Mouse (Mus musculus) forebrain, embryonic 11.5 days (tissue): Measurements from ENCODE around the gene Cd300lg. TPM values are rescaled to one million over a fixed set of nuclear protein-coding genes. Genes with fewer than 3 reads are reported as not detected.

Experiments used
- ATAC-seq: fragments of 200-750 bp; cut with Nextera tagmentation; replicated peaks from 2 replicates; pipeline ENCODE4 v1.8.0; 2017; ENCODE audit warnings: moderate TSS enrichment; ENCODE audit not compliant: low FRiP score
- DNase-seq: peaks from one replicate; pipeline ENCODE4 v3.0.0-alpha.2; 2017; ENCODE audit warnings: low spot score
- H3K27ac ChIP-seq: fragments of 300-500 bp; sonication (generic); 2 replicates; pipeline ENCODE4 v1.5.1; 2014; ENCODE audit warnings: low read depth, low read length
- H3K27me3 ChIP-seq: fragments of 300-500 bp; sonication (generic); 2 replicates; pipeline ENCODE4 v1.6.1; 2014; ENCODE audit warnings: mild to moderate bottlenecking, low read length, mixed read lengths; ENCODE audit not compliant: control insufficient read depth, insufficient read depth
- H3K36me3 ChIP-seq: fragments of 300-500 bp; sonication (generic); 2 replicates; pipeline ENCODE4 v1.6.1; 2014; ENCODE audit warnings: mild to moderate bottlenecking, low read length, moderate library complexity, mixed read lengths; ENCODE audit not compliant: control insufficient read depth, insufficient read depth
- H3K4me1 ChIP-seq: fragments of 300-500 bp; sonication (generic); replicated peaks from 2 replicates; pipeline ENCODE4 v1.6.1; 2014; ENCODE audit warnings: low read length, mixed read lengths; ENCODE audit not compliant: control insufficient read depth, insufficient read depth
- H3K4me2 ChIP-seq: fragments of 300-500 bp; sonication (generic); 2 replicates; pipeline ENCODE4 v1.6.1; 2014; ENCODE audit warnings: low read depth, mild to moderate bottlenecking, low read length, moderate library complexity, mixed read lengths; ENCODE audit not compliant: severe bottlenecking
- H3K4me3 ChIP-seq: fragments of 300-500 bp; sonication (generic); 2 replicates; pipeline ENCODE4 v1.5.1; 2014; ENCODE audit warnings: low read depth, low read length
- H3K9ac ChIP-seq: fragments of 300-500 bp; sonication (generic); 2 replicates; pipeline ENCODE4 v1.6.1; 2014; ENCODE audit warnings: low read length
- H3K9me3 ChIP-seq: fragments of 300-500 bp; sonication (generic); 2 replicates; pipeline ENCODE4 v1.6.1; 2016; ENCODE audit warnings: low read length, mixed read lengths; ENCODE audit not compliant: control insufficient read depth
- WGBS: fragments of 180-500 bp; shearing (Covaris S2); extraction: QIAGEN DNeasy Blood & Tissue Kit; methylation state at CpG from one replicate; pipeline ENCODE4 v1.1.7; 2014; 5-methylcytosine and 5-hydroxymethylcytosine counted together
- polyA plus RNA-seq: library from polyadenylated mRNA; unstranded; fragments of >200 nt; fragmentation: Nextera tagmentation; extraction: Ambion mirVana; gene quantifications from 2 replicates; pipeline ENCODE4 v1.2.1, GENCODE M21; 2014

Cd300lg gene
- polyA plus RNA-seq, 1 experiment from 2014 or later, result 0.20 TPM

DNA sequence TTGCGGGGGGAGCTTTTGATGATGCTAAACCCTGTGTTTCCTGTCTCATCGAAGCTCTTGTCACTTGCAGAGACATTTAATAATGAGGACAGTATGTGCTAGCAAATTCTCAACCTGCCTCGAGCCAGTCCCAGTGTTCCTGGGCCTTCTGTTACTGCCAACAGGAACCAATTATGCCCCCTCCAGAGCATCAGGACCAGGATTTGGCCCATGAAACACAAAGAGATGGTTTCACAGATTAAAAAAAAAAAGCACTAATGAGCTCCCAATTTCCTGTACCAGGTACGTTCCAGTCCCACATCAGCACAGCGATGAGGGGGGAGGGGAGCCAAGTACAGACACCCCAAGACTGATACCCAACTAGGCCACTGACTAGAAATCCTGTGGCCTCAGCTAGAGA is 20.1 kb upstream of the Cd300lg start:
- no peaks in the 10 kb centered on the region for H3K36me3 ChIP-seq
- no peak overlapping the region for H3K9ac ChIP-seq
- H3K4me2 ChIP-seq, result no peak overlapping the region
- H3K4me3 ChIP-seq, result no peak overlapping the region
- ATAC-seq (no peak), DNase-seq (no peak)
- no peaks in the 10 kb centered on the region for H3K27me3 ChIP-seq
- WGBS, result 77% methylated on average over 5 of the region's 5 CpGs
- no peak overlapping the region for H3K27ac ChIP-seq
- H3K9me3 ChIP-seq, result no peaks in the 10 kb centered on the region
- H3K4me1 ChIP-seq, result peaks cover 4% of the 10 kb centered on the region; the same call in 1 of the 2 replicates

- ATAC-seq, result no peak
- WGBS, result 87% methylated on average over 13 of the region's 13 CpGs
- no peaks in the 10 kb centered on the region for H3K27me3 ChIP-seq
- no peak overlapping the region for H3K4me3 ChIP-seq
- peaks cover 11% of the 10 kb centered on the region for H3K4me1 ChIP-seq
- no peak overlapping the region for H3K27ac ChIP-seq
- H3K9me3 ChIP-seq, result no peaks in the 10 kb centered on the region
- no peak overlapping the region for H3K4me2 ChIP-seq
- no peak for DNase-seq
- H3K9ac ChIP-seq, result no peak overlapping the region
- no peaks in the 10 kb centered on the region for H3K36me3 ChIP-seq
These were observed 17.9 kb upstream of the Cd300lg start for GRCm38 (mm10) chr11:102023406-102023805.

DNA sequence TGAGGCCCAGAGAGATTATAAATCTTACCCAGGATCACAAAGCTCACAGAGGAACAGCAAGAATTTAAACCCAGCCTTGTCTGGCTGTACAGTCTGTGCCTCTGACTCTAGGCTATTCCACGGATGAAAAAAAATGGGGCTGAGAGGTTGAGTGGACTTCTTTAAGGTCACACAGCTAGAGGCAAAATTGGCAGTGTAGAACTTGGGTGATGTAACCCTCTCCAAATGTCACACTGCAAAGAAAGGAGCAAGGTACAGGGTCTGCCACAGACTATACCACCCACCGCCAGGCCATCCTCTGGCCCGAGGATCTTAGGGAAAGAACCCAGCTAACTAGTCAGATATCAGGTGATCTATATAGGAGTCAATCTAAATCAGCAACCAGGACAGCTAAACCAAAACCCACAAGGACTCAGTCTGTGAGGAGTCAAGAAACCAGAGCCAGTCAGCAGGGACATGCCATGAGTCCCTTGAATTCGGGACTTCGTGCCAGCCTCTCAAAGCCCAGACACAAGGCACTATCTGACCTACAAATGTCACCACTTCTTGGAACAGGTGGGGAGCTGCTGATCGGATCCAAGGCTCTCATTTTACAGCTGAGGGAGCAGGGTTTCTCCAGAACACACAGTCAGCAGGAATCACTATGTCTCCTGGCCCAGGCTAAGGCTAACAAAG is 17.1 kb upstream of the Cd300lg start:
- no peak overlapping the region for H3K4me2 ChIP-seq
- ATAC-seq, result no peak
- H3K4me1 ChIP-seq, result peaks cover 11% of the 10 kb centered on the region
- no peak overlapping the region for H3K9ac ChIP-seq
- H3K36me3 ChIP-seq, result no peaks in the 10 kb centered on the region
- no peak for DNase-seq
- no peaks in the 10 kb centered on the region for H3K9me3 ChIP-seq
- H3K27me3 ChIP-seq, result no peaks in the 10 kb centered on the region
- H3K4me3 ChIP-seq, result no peak overlapping the region
- no peak overlapping the region for H3K27ac ChIP-seq
- WGBS, result 83% methylated on average over 6 of the region's 6 CpGs

DNA sequence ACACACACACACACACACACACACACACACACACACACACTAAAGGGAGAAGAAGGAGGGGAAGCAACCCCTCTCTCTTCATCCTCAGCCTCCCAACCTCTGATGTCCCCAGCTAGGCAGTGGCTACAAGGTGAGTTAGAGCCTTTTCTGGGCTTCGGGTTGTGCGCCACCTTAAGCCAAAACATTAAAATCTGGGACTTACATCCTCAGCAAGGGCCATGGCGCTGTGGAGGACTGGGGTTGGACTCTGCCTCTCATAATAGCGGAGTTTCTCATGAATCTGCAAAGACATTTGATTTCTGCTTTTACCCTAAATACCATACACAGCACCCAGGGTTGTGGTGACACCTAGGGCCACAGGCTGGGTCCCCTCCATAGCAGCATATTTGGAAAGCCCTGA is 16.4 kb upstream of the Cd300lg start:
- Histone ChIP-seq H3K4me2 (0 out of 2 replicates have a peak overlapping the region, but pooled peaks have one; percentile 84), H3K9me3 (no peaks in the 10 kb centered on the region), H3K4me3 (0 out of 2 replicates have a peak overlapping the region, but pooled peaks have one; percentile 65), H3K27ac (no peak overlapping the region), H3K36me3 (no peaks in the 10 kb centered on the region), H3K27me3 (no peaks in the 10 kb centered on the region), H3K9ac (no peak overlapping the region), H3K4me1 (peaks cover 11% of the 10 kb centered on the region)
- 89% methylated on average over 4 of the region's 4 CpGs for WGBS
- DNase-seq (no peak), ATAC-seq (no peak)

- H3K27me3 ChIP-seq, result no peaks in the 10 kb centered on the region
- H3K27ac ChIP-seq, result no peak overlapping the region
- H3K4me2 ChIP-seq, result peak overlapping the region; percentile 84
- H3K9me3 ChIP-seq, result no peaks in the 10 kb centered on the region
- ATAC-seq (no peak), DNase-seq (no peak)
- peak overlapping the region; percentile 17; the same call in 1 of the 2 replicates for H3K9ac ChIP-seq
- H3K4me3 ChIP-seq, result peak overlapping the region; percentile 65
- H3K4me1 ChIP-seq, result peaks cover 11% of the 10 kb centered on the region
- 46% methylated on average over 7 of the region's 7 CpGs for WGBS
- H3K36me3 ChIP-seq, result no peaks in the 10 kb centered on the region
These were observed 16.0 kb upstream of the Cd300lg start for GRCm38 (mm10) chr11:102025354-102025753.

- H3K9me3 ChIP-seq, result no peaks in the 10 kb centered on the region
- H3K9ac ChIP-seq, result peak overlapping the region; percentile 83
- H3K4me2 ChIP-seq, result peak overlapping the region; percentile 84
- H3K4me1 ChIP-seq, result peaks cover 11% of the 10 kb centered on the region
- H3K36me3 ChIP-seq, result no peaks in the 10 kb centered on the region
- peak overlapping the region; percentile 65 for H3K4me3 ChIP-seq
- H3K27ac ChIP-seq, result peak overlapping the region; percentile 83
- H3K27me3 ChIP-seq, result no peaks in the 10 kb centered on the region
- peak; percentile 19; the same call in 1 of the 2 replicates for ATAC-seq
- 4% methylated on average over 23 of the region's 23 CpGs for WGBS
- no peak for DNase-seq
These were observed 15.2 kb upstream of the Cd300lg start for GRCm38 (mm10) chr11:102025991-102026660.

DNA sequence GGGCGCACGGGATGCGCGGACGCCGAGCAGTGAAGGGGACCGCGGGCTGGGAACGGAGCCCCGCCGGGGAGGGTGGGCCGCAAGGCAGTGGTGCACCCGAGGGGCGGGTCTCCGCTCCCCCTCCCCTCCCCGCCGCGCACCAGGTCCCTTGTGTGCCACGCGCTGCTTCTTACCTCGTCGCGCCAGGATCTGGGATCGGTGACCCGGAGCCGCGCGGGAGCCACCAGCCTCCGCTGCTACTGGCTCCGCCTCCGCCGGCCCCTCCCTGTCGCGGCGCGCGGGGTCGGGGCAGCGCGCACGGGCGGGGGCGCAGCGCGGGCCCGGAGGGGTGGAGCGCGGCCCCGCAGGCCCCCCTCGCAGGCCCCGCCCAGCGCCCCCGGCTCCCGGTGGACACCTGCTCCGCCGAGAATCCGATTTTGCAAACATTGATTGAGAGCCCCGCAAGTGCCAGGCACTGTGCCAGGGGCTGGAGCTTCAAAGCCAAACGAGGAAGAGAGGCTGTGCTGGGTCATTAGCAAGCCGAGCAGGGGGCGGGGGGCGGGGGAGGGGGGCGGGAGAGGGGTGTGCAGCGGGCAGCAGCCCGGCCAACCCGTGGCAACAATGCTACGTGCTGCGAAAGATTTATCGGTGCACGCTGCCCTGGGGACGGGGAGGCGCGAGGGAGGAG is 14.5 kb upstream of the Cd300lg start:
- Histone ChIP-seq H3K36me3 (no peaks in the 10 kb centered on the region), H3K9me3 (no peaks in the 10 kb centered on the region), H3K4me2 (peak overlapping the region; percentile 84), H3K27ac (peak overlapping the region; percentile 83), H3K27me3 (no peaks in the 10 kb centered on the region), H3K4me3 (peak overlapping the region; percentile 65), H3K9ac (peak overlapping the region; percentile 83), H3K4me1 (peaks cover 11% of the 10 kb centered on the region)
- ATAC-seq (peak; percentile 90), DNase-seq (peak; percentile 92)
- under 1% methylated on average over 58 of the region's 73 CpGs for WGBS

DNA sequence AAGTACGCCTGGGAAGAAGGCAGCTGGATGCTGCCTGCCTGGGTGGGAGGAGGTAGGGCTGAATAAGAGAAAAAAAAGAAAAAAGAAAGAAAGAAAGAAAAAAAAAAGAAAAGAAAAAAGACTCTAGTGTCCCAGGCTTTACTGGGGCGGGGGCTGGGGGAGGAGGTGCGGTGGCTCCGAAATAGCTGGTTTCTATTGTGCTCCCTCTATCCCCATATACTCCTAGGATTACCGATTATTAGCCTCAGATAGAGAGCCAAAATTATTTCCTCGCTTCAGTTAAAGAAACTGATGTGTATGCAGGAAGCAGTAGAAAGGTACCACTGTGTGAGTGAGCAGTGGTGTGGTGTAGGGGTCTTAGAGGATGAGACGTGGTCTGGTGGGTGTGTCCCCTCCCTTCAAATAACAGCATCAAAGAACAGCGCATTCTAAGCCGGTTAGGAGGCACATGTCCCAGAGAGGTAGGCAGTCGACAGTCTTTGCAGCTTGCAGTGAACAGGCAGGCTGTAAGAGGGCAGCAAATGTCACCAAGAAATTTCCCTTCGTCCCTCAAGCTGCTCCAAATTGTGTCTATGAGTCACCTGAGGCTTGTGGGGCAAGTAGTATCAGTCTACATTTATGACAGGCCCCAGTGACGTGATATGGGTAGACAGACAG is 13.8 kb upstream of the Cd300lg start:
- H3K36me3 ChIP-seq, result no peaks in the 10 kb centered on the region
- H3K27ac ChIP-seq, result peak overlapping the region; percentile 83
- H3K9me3 ChIP-seq, result no peaks in the 10 kb centered on the region
- peak overlapping the region; percentile 84 for H3K4me2 ChIP-seq
- peaks cover 11% of the 10 kb centered on the region for H3K4me1 ChIP-seq
- WGBS, result 6% methylated on average over 12 of the region's 12 CpGs
- peak overlapping the region; percentile 83 for H3K9ac ChIP-seq
- H3K27me3 ChIP-seq, result no peaks in the 10 kb centered on the region
- peak; percentile 35 for ATAC-seq
- no peak for DNase-seq
- peak overlapping the region; percentile 65 for H3K4me3 ChIP-seq
